Mouse (Mus musculus) monocyte, adult 2 months (primary cell): ENCODE results near the gene Srsf5.
"Not testable (repeated sequence)": the region's sequence is repeated elsewhere in the genome, so short reads cannot be mapped to it uniquely, and the experiment has no call there.

ENCODE experiments used
- DNase-seq, 2 experiments: peaks; one replicate each; pipeline ENCODE4 v3.0.0; 2022; ENCODE audit warnings: low spot score in 2 of 2, low read depth in 1 of 2

Gene Srsf5

GRCm38 (mm10) chr12:80945334-80945995 is at the start of gene Srsf5:
Gene Srsf5 (plus strand): TSS chr12:80945504.
- DNase-seq = peak; percentile 93 to 98

GRCm38 (mm10) chr12:80909631-80910030 is 35.7 kb upstream of the Srsf5 start:
- no peak for DNase-seq

DNA sequence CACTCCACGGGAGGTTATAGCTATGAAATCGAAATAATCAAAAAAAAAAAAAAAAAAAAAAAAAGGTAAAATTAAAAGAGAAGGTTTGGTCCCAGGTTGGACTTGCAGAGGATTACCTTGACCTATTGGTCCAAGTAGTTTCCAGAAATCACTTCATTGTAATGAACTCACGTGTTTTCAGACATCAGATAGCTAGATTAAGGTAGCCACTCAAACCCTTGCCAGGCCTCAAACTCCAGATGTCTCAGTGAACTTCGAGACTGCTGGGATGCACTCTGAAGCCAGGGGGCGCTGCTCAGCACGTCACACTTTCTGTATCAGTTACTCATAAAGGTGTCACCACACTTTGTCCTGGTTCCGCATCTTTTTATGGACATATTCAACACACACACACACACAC is 27.5 kb upstream of the Srsf5 start:
- peak in 1 of 2 experiments; percentile 11 for DNase-seq

- no peak for DNase-seq
These were observed 24.0 kb upstream of the Srsf5 start for GRCm38 (mm10) chr12:80921301-80921700.

DNA sequence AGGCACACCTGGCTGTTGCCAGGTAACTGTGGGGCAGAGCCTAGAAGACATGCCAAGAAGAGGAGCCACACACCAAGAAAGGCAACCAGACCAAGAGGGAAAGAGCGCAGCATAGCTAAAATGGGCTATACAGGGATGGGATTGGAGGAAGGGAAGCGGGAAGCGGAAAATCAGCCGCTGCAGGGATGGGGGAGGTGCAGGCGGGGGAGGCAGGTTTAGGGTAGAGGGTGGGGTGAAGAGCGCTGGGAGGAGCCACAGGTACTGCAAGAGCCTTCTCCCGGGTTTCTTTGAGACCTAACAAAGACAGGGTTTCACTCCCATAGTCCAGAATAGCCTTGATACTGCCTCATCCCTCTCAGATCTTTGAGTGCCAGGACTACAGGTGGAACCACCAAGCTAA is 22.4 kb upstream of the Srsf5 start:
- no peak for DNase-seq

DNA sequence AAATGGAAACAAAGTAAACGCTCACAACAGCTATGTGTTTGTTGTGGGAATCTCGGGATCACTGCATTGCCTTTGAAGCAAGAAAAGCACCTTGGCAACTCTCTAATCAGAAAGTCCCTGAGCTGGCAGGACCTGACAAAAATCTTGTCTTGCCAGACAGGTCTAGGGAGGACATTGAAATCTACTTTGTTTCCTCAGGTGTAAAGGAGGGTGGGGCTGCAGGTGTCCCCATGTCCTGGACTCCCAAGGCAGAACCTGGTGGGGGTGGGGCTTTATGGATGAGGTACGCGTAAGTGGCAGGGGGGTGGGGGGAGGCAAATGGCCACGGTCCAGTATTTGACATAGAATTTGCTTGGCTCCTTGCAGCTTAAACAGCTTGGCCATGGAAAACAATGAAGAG is 21.7 kb upstream of the Srsf5 start:
- no peak for DNase-seq

- no peak for DNase-seq
These were observed 21.1 kb upstream of the Srsf5 start for GRCm38 (mm10) chr12:80924205-80924604.

GRCm38 (mm10) chr12:80925919-80926318 is 19.4 kb upstream of the Srsf5 start:
- no peak for DNase-seq

DNA sequence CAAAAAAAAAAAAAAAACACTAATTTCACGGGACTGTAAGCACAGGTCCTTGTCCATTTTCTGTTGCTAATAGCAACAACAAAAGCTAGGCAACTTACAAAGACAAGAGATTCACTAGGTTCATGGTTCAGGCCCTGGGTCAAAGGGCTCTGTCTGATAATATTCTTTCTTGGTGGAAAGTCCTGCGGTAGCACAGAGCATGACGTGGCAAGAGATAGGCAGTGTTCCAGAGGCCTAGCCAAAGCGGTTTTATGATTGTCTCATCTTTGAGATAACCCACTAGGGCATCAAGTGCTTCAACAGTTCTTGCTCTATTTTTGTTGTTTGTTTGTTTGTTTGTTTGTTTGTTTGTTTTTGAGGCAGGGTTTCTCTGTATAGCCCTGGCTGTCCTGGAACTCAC is 18.8 kb upstream of the Srsf5 start:
- no peak for DNase-seq

- DNase-seq = no peak
These were observed 17.8 kb upstream of the Srsf5 start for GRCm38 (mm10) chr12:80927518-80927917.

- no peak for DNase-seq
These were observed 16.4 kb upstream of the Srsf5 start for GRCm38 (mm10) chr12:80928881-80929280.

DNA sequence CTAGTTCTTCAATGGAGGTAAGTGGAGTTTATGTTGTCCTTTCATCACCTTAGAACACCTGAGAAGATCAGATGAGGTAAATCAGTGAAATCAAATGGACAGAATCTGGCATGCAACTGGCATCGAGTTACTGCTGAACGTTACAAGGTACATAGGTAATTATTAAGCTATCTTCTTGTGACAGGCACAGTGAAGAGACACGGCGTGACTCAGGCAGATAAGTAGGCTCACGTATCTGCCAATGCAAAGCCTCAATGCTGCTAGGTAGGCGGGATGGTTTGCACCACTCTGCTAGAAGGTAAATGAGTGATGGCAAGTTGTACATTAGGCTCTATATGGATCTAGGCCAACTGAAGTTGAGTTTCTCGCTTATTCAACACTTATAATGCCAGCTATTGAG is 15.2 kb upstream of the Srsf5 start:
- no peak for DNase-seq

GRCm38 (mm10) chr12:80931402-80932140 is 13.7 kb upstream of the Srsf5 start:
- no peak for DNase-seq

DNA sequence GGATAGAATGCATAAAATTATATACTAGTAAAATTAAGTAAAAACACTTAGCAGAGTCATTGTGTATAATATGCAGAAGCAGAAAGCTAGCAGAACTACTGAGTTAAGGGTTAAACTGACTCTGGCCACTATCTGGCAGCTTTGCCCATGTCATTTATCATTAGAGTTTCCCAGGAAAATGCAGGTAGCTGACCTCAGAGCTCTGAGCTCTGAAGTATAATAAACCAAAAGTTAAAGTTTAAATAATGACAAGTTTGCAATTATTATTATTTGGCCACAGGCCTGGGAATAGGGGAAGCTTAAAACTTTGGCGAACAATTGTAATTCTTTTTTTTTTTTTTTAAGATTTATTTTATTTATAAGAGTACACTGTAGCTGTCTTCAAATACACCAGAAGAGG is 12.4 kb upstream of the Srsf5 start:
- no peak for DNase-seq

DNA sequence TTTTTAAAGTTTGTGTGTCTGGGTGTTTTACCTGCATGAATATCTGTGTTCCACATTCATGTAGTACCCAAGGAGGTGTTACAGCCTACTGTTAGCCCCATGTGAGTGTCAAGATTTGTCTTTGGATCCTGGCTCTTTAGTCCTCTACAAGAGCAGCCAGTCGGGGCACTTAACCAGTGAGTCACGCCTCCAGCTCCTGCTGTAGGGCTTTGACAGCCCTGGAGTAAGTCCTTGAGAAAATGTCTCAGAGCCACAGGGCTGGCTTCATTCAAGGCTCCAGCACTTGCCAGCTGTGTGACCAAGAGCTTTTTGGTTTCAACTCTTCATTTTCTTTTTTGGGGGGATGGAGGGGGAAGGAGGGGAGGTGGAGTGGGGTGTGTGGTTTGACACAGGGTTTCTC is 8.6 kb upstream of the Srsf5 start:
- DNase-seq = no peak

- no peak for DNase-seq
These were observed 7.8 kb upstream of the Srsf5 start for GRCm38 (mm10) chr12:80937331-80938029.

- peak; percentile 48 to 65 for DNase-seq
These were observed 6.7 kb upstream of the Srsf5 start for GRCm38 (mm10) chr12:80938642-80939041.

DNA sequence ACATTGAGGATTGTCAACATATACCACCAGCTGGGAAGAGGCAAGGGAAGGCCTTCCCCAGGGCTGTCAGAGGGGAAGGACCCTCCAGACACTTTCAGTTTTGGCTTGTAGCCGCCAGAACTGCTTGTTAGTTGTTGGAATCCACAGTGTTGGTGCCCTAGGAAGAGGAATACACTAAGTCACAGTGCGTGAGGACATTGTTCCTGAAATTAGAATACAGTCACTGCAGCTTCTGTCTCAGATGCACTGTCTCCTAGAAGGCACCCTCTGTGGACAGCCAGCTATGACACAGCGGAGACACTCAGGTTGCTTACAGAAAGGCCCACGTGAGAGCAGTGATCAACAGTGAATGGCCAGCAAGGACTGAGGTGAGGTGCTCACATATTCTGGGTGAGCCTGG is 6.1 kb upstream of the Srsf5 start:
- peak in 1 of 2 experiments; percentile 4 for DNase-seq

GRCm38 (mm10) chr12:80941886-80942285 is 3.4 kb upstream of the Srsf5 start:
- DNase-seq = no peak

GRCm38 (mm10) chr12:80943395-80943794 is 1.9 kb upstream of the Srsf5 start:
- DNase-seq = no peak

DNA sequence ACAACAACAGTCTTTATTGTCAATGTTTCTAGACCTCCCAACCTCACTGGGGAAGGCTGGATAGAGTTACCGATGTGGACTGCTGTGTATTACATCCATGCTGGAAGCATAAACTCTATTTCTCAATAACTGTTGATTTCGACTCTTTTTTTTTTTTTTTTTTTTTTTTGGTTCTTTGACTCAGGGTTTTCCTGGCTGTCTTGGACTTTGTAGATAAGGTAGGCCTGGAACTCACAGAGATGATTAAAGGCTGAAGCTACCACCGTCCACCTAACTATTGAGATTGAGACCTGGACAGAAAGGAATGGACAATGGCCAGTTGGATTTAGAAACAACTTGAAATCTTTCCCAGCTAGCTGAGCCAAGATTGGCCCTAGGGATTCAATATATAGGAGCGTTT is 1.1 kb upstream of the Srsf5 start:
- no peak for DNase-seq

- DNase-seq = not testable (repeated sequence)
These were observed 356 bp upstream of the Srsf5 start for GRCm38 (mm10) chr12:80944963-80945333.
